Mouse (Mus musculus) monocyte, adult 2 months (primary cell): ENCODE data around the gene Coq6.

Source experiments
- DNase-seq, 2 experiments: peaks; one replicate each; pipeline ENCODE4 v3.0.0; 2022; ENCODE audit warnings: low spot score in 2 of 2, low read depth in 1 of 2

Gene Coq6

DNA sequence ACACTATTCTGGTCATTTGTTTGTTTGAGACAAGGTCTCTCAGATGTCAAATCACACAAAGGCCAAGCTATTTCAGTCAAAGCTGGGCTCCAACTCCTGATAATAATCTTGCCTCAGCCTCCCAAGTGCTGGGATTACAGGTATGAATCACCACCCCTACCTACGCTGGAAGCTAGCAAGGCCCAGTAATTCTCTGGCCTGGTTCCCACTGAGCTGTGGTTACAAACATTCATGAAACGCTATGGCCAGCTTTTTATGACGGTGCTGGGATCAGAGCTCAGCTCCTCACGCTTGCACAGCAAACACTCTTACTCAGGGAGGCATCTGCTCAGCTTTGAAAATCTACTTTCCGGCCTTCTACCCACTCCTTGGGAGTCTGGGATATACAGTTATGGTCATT lies 32.4 kb downstream of the Coq6 start:
- DNase-seq, result no peak

DNA sequence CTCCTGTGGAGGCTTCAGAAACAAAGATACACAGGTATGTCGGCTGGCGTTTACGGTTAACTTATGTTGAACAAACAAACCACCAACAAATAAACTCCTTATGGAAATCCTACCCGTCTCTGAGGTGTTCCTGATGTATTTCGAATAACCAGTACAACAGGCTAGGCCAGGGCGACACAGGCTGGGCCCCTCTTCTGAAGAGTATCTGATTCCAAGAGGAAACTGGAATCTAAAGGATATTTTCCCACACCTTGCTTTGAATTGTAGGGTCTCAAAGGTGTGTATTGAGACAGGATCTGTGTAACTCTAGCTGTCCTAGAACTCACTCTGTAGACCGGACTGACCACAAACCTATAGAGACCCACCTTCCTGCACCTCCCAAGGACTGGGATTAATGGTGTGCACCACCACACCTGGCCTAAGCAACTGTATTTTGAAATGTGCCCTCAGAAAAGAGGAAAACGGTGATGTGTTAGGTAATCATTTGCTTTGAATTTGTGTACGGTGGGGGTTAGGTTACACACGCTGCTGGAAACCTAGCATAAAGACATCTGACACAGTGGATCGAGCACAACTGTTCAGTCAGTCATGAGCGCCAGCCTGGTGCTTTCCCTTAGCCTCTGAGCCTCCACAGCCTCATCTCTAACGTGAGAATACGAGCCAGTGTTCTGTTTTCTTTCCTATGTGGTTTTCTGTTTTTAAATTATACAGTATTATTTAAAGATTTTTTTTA lies 35.7 kb downstream of the Coq6 start:
- no peak for DNase-seq

- no peak for DNase-seq
Observed at GRCm38 (mm10) chr12:84397685-84398084, 36.2 kb downstream of the Coq6 start.

GRCm38 (mm10) chr12:84398629-84399028 lies 37.2 kb downstream of the Coq6 start:
- no peak for DNase-seq

- no peak for DNase-seq
Observed at GRCm38 (mm10) chr12:84399135-84399534, 37.7 kb downstream of the Coq6 start.

DNA sequence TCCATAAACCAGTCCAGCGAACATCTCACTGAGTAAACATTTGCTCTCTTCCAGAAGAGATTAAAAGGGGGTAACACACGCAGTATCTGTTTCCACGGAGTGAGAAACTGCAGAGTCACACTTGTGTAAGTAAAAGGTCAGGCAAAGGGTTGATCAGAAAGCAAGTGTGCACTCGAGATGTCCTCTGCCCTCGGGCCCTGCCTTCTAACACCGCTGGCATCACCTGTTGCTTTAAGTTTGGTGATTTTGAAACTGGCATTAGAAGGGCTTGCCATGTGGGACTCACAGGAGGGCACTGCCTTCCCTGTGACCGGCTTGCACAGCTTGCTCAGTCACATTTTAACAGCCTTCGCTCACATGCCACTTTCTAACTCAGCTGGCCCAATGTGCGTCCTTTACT lies 38.2 kb downstream of the Coq6 start:
- no peak for DNase-seq

DNA sequence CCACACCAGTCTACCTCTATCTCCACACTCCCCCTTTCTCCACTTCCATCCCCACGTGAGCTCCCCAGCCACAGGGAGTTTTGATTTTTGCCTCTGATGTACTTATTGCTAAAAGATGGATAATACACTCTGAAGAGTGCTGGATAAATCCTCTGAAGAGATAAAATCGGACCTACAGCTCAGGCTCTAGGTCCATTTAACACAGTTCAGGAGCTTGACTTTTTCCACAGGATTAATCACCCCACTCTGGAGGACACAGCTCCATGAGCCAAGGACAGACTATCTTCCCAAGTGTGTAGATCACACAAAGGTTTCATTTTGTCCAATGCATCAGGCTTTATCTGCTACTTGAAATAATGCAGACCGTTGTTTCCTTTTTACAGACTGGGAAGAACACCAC lies 38.6 kb downstream of the Coq6 start:
- DNase-seq, result no peak

DNA sequence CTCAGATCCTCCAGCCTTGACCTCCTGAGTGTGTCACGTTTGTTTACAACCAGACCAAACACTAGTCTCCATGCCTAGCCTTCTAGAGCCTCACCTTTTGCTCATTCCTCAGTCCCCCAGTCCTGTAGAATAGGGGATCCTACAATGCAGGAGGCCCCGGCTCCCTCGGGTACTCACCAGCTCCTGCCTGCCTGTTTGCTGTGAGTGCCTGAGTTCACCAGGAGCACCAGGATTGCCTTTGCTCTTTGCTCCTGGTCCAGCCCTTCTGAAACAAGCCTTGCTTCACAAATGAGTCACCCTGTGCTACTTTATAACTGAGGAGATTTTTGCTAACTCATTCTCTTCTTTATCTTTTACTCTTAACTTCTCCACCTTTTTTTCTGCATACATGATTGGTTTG lies 39.2 kb downstream of the Coq6 start:
- DNase-seq, result no peak

GRCm38 (mm10) chr12:84402923-84403322 lies 41.5 kb downstream of the Coq6 start:
- no peak for DNase-seq

- DNase-seq, result no peak
Observed at GRCm38 (mm10) chr12:84404541-84404940, 43.1 kb downstream of the Coq6 start.

GRCm38 (mm10) chr12:84407259-84407658 lies 45.8 kb downstream of the Coq6 start:
- no peak for DNase-seq

GRCm38 (mm10) chr12:84407874-84408818 lies 46.7 kb downstream of the Coq6 start:
- DNase-seq, result peak in 1 of 2 experiments; percentile 17

DNA sequence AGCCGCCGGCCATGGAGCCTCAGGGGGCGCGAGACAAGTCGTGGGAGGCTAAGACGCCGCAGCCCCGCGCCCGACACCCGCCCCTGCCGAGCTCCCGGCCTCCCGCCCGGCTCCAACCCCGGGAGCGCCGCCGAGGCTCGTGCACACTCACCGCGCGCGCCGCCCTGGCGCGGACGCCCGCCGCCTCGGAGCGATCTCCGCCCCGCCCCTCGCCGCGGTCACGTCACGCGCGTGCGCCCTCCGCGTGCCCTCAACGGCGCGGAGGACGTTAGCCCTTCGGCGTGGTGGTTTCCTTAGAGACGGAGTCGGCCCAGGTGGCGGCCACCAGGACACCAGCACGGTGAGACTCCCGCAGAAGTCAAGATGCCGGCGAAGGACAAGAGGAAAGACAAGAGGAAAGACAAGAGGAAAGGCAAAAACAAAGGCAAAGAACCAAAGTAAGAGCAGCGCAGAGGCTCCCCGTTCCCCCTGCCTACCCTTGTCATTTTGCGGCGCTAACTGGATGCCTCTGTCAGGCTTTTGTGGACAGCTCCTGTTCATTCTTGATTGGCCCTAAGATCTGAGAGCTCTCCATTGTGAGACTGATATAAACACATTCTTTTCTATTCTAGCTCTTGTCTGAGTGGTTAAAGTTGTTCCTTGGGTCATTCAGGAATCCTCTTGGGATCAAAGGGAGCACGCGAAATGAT lies 47.5 kb downstream of the Coq6 start, which contains the start of the genes Entpd5 and Bbof1:
Gene Entpd5, minus strand, starts transcription at position 211 of the 689 bp plus-strand sequence.
Gene Bbof1, plus strand, starts transcription at position 253 of the 689 bp plus-strand sequence.
- peak; percentile 43 to 75 for DNase-seq

- peak; percentile 55 to 81 for DNase-seq
Observed at GRCm38 (mm10) chr12:84416834-84417604, 55.6 kb downstream of the Coq6 start, which contains the start of gene Rnf113a2. TSS of gene Rnf113a2 (plus strand) at chr12:84417196.

DNA sequence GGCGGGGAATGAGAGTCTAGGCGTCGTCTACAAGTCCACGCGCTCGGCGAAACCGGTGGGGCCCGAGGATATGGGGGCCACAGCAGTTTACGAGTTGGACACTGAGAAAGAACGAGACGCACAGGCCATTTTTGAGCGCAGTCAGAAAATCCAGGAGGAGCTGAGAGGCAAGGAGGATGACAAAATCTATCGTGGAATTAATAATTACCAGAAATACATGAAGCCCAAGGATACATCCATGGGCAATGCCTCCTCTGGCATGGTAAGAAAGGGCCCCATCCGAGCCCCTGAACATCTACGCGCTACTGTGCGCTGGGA lies 56.1 kb downstream of the Coq6 start:
- no peak for DNase-seq
